Mouse (Mus musculus) embryonic facial prominence, embryonic 11.5 days (tissue): ENCODE results near the gene H2-DMb1. TPM values are rescaled to one million over a fixed set of nuclear protein-coding genes. Genes with fewer than 3 reads are reported as not detected.

Experiments
- ATAC-seq: fragments of 200-750 bp; cut with Nextera tagmentation; replicated peaks from 2 replicates; pipeline ENCODE4 v1.8.0; 2017; ENCODE audit warnings: low read depth; ENCODE audit not compliant: insufficient number of reproducible peaks, low FRiP score, low TSS enrichment
- DNase-seq: peaks from one replicate; pipeline ENCODE4 v3.0.0-alpha.2; 2015; ENCODE audit warnings: low spot score
- H3K27ac ChIP-seq: fragments of 300-500 bp; sonication (generic); replicated peaks from 2 replicates; pipeline ENCODE4 v1.5.1; 2014; ENCODE audit warnings: mild to moderate bottlenecking, low read depth, low read length, control low read depth
- H3K27me3 ChIP-seq: fragments of 300-500 bp; sonication (generic); 2 replicates; pipeline ENCODE4 v1.6.1; 2014; ENCODE audit warnings: mild to moderate bottlenecking, low read length, moderate library complexity, mixed read lengths; ENCODE audit not compliant: control insufficient read depth, insufficient read depth
- H3K36me3 ChIP-seq: fragments of 300-500 bp; sonication (generic); replicated peaks from 2 replicates; pipeline ENCODE4 v1.6.1; 2014; ENCODE audit warnings: low read depth, mild to moderate bottlenecking, low read length, moderate library complexity, mixed read lengths; ENCODE audit not compliant: control insufficient read depth, insufficient read depth
- H3K4me1 ChIP-seq: fragments of 300-500 bp; sonication (generic); 2 replicates; pipeline ENCODE4 v1.6.1; 2014; ENCODE audit warnings: low read length, mixed read lengths; ENCODE audit not compliant: control insufficient read depth, insufficient read depth
- H3K4me2 ChIP-seq: fragments of 300-500 bp; sonication (generic); 2 replicates; pipeline ENCODE4 v1.6.1; 2014; ENCODE audit warnings: low read depth, mild to moderate bottlenecking, control low read depth, low read length, moderate library complexity
- H3K4me3 ChIP-seq: fragments of 300-500 bp; sonication (generic); 2 replicates; pipeline ENCODE4 v1.5.1; 2014; ENCODE audit warnings: low read depth, low read length, control low read depth
- H3K9ac ChIP-seq: fragments of 300-500 bp; sonication (generic); replicated peaks from 2 replicates; pipeline ENCODE4 v1.6.1; 2014; ENCODE audit warnings: mild to moderate bottlenecking, control low read depth, low read length
- H3K9me3 ChIP-seq: fragments of 300-500 bp; sonication (generic); replicated peaks from 2 replicates; pipeline ENCODE4 v1.6.1; 2016; ENCODE audit warnings: mild to moderate bottlenecking, low read length, inconsistent platforms, mixed read lengths; ENCODE audit not compliant: control insufficient read depth
- WGBS: fragments of 180-500 bp; shearing (Covaris S2); extraction: QIAGEN DNeasy Blood & Tissue Kit; methylation state at CpG from one replicate; pipeline ENCODE4 v1.1.7; 2014; 5-methylcytosine and 5-hydroxymethylcytosine counted together
- polyA plus RNA-seq: library from polyadenylated mRNA; unstranded; fragments of >200 nt; fragmentation: Nextera tagmentation; extraction: Ambion mirVana; gene quantifications from 2 replicates; pipeline ENCODE4 v1.2.1, GENCODE M21; 2014

Gene H2-DMb1
- polyA plus RNA-seq, 1 experiment from 2014 or later: 1.3 TPM

DNA sequence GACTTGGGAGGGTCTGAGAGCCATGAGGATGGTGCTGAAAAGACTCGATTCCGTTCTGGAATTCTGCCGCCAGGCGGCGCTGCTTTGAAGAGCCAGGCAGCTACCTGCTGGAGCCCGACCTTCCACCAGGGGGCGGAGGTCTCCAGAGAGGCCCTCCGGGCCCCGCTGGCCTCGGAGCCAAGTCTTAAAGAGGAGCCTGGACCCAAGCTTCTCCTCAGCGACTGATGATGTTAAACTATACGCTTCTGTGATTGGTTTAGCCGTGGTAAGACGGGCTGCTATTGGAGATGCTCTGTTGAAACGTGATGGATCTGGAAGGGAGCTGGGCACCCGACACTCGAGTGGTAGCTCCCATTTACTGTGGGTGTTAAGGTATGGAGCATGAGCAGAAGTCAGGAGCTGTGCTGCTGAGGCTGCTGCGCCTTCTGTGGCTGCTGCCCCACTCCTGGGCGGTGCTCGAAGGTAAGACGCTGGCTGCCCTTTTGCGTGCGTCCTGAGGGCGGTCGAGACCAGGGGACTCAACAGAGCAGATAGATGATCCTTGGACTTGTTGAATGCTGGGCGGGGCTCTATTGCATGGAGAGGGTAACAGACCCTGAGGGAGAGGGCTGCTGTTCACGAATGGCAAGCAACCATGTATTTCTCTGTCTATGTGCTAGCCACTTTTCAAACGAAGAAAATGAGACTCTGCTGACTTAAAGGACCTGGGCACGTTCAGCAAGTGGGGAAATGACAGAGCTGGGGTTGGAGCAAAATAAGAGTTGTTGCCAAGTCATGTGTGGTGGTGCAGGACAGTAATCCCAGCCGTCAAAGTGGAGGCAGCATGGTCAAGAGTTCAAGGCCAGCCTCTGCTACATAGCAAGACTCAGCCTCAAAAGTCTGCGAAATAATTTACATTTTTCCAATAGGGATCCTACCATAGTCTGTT lies 17.3 kb upstream of the H2-DMb1 start:
- Histone ChIP-seq H3K4me2 (peak overlapping the region; percentile 66), H3K27me3 (peaks cover 5% of the 10 kb centered on the region), H3K4me1 (no peaks in the 10 kb centered on the region), H3K36me3 (no peaks in the 10 kb centered on the region), H3K4me3 (peak overlapping the region; percentile 28), H3K9ac (no peak overlapping the region), H3K27ac (no peak overlapping the region), H3K9me3 (no peaks in the 10 kb centered on the region)
- ATAC-seq (peak; percentile 96), DNase-seq (peak; percentile 99)
- WGBS: 6% methylated on average over 31 of the region's 31 CpGs

DNA sequence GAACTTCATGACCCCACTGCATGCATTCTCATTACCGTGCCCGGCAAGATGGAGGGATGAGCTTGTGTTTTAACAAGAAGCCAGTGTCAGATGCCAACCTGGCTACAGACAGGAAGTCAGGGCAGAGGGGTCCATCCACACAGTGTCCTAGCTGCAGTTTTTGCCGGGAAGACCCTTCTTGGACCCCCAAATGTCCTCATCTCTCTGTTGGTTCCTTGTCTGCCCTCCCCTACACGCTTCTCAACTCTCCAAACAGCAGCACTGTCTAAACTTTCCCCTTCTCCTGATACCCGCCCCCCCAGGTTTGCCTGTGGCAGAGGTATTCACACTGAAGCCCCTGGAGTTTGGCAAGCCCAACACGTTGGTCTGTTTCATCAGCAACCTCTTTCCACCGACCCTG lies 15.3 kb upstream of the H2-DMb1 start:
- Histone ChIP-seq H3K9ac (no peak overlapping the region), H3K4me1 (no peaks in the 10 kb centered on the region), H3K9me3 (no peaks in the 10 kb centered on the region), H3K4me3 (no peak overlapping the region), H3K36me3 (no peaks in the 10 kb centered on the region), H3K4me2 (no peak overlapping the region), H3K27me3 (peaks cover 5% of the 10 kb centered on the region), H3K27ac (no peak overlapping the region)
- ATAC-seq (no peak), DNase-seq (no peak)
- WGBS: 74% methylated on average over 7 of the region's 7 CpGs

- H3K4me2 ChIP-seq: no peak overlapping the region
- no peaks in the 10 kb centered on the region; the same call in 1 of the 2 replicates for H3K4me1 ChIP-seq
- H3K4me3 ChIP-seq: no peak overlapping the region
- H3K9me3 ChIP-seq: no peaks in the 10 kb centered on the region
- no peak overlapping the region for H3K27ac ChIP-seq
- H3K9ac ChIP-seq: no peak overlapping the region
- 78% methylated on average over 7 of the region's 7 CpGs for WGBS
- no peak for ATAC-seq
- peaks cover 5% of the 10 kb centered on the region for H3K27me3 ChIP-seq
- no peak for DNase-seq
- H3K36me3 ChIP-seq: no peaks in the 10 kb centered on the region
Measured at GRCm38 (mm10) chr17:34138655-34139054, 14.2 kb upstream of the H2-DMb1 start.

DNA sequence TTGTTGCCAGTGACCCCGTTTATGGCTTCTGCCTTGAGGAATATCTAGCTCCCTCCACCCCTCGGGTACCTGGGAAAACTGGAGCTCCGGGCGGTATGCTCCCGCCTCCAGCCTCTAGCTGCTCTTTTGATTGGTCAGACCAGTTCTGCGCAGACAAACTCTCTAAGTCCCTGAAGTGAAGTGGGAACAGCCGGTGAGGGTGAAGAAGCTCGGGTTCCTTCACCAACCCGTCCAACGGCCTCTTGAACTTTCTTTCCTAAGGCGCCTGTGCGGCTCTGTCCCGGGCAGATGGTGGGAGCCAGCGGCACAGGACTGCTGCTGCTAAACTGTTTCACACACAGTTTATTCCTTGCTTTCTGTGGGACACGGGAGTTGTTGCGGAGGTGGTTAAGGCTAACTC lies 13.5 kb upstream of the H2-DMb1 start:
- Histone ChIP-seq H3K4me1 (no peaks in the 10 kb centered on the region; the same call in 1 of the 2 replicates), H3K4me2 (peak overlapping the region; percentile 60), H3K4me3 (peak overlapping the region; percentile 29), H3K9me3 (no peaks in the 10 kb centered on the region), H3K27me3 (peaks cover 5% of the 10 kb centered on the region), H3K27ac (no peak overlapping the region), H3K36me3 (no peaks in the 10 kb centered on the region), H3K9ac (no peak overlapping the region; the same call in 1 of the 2 replicates)
- ATAC-seq: no peak
- DNase-seq: peak; percentile 74
- WGBS: 2% methylated on average over 16 of the region's 16 CpGs

DNA sequence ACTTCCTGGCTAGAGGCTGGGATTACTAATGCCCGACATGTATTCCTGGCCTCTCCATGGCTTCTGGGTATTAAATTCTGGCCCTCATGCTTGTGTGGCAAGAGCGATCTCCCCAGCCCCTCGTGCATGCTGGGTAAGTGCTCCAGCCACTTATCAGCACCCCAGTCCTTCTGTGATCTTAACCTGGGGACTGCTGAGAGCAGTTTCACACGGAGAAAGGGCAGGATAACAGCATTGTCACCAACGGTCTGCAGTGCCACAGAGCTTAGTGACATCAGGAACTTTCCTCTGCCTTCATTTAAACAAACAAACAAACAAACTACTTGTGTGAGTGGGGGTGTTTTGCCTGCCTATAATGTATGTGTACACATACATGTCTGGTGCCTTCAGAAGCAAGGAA lies 12.6 kb upstream of the H2-DMb1 start:
- Histone ChIP-seq H3K27ac (no peak overlapping the region), H3K9ac (no peak overlapping the region; the same call in 1 of the 2 replicates), H3K36me3 (no peaks in the 10 kb centered on the region), H3K9me3 (no peaks in the 10 kb centered on the region), H3K4me1 (no peaks in the 10 kb centered on the region; the same call in 1 of the 2 replicates), H3K4me2 (peak overlapping the region; percentile 60; the same call in 1 of the 2 replicates), H3K27me3 (peaks cover 5% of the 10 kb centered on the region), H3K4me3 (no peak overlapping the region; the same call in 1 of the 2 replicates)
- no peak for ATAC-seq
- no peak for DNase-seq
- 10% methylated on average over 5 of the region's 5 CpGs for WGBS

DNA sequence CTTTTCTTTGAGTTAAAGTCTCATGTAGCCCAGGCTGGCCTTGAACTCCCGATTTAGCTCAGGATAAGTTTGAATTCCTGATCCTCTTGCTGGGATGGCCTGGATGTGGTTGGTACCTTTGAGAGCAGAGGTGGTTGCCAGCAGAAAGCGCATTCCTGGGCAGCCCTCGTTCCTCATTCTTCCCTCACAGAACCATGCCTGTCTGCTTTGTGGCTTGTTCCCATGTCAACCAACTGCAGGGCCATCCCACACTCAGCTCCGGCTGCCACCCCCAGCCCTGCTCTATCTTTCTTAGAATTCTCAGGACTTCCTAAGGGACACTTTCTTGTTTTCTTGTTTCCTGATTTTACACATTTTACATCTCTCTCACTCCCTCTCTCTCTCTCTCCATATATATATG lies 11.4 kb upstream of the H2-DMb1 start:
- no peaks in the 10 kb centered on the region for H3K9me3 ChIP-seq
- ATAC-seq: no peak
- no peak overlapping the region for H3K4me3 ChIP-seq
- no peak for DNase-seq
- no peaks in the 10 kb centered on the region; the same call in 1 of the 2 replicates for H3K4me1 ChIP-seq
- H3K27ac ChIP-seq: no peak overlapping the region
- H3K27me3 ChIP-seq: peaks cover 5% of the 10 kb centered on the region
- no peaks in the 10 kb centered on the region for H3K36me3 ChIP-seq
- no peak overlapping the region for H3K9ac ChIP-seq
- H3K4me2 ChIP-seq: no peak overlapping the region
- WGBS: 60% methylated on average over 4 of the region's 4 CpGs

DNA sequence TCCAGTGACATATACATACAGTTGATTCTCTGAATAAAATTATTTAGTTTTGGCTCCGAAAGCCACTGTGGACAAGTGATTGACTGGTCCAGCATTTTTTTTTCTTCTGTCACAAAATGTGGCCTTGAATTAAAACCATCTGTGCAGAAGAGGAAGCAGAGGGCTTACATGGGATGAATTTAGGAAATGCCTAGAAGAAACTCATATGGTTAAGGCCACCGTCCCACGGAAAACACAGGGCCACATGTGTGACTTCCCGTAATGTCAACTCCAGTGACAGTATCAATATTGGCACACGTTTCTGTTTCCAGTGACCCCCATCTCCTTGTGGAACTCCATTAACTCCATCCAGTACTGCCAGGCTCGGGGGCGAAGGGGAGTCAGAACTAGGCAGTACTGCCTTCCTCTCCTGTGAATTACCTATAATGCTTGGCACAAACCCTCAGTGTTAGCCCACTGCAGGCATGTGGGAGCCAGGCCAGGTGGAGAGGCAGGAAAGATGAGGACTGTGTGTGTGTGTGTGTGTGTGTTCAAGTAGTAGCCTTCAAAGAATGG lies 10.3 kb upstream of the H2-DMb1 start:
- Histone ChIP-seq H3K9me3 (no peaks in the 10 kb centered on the region), H3K4me3 (no peak overlapping the region), H3K27ac (no peak overlapping the region), H3K36me3 (no peaks in the 10 kb centered on the region), H3K9ac (no peak overlapping the region), H3K27me3 (peaks cover 5% of the 10 kb centered on the region), H3K4me1 (no peaks in the 10 kb centered on the region; the same call in 1 of the 2 replicates), H3K4me2 (no peak overlapping the region)
- WGBS: 47% methylated on average over 7 of the region's 7 CpGs
- no peak for DNase-seq
- no peak for ATAC-seq

DNA sequence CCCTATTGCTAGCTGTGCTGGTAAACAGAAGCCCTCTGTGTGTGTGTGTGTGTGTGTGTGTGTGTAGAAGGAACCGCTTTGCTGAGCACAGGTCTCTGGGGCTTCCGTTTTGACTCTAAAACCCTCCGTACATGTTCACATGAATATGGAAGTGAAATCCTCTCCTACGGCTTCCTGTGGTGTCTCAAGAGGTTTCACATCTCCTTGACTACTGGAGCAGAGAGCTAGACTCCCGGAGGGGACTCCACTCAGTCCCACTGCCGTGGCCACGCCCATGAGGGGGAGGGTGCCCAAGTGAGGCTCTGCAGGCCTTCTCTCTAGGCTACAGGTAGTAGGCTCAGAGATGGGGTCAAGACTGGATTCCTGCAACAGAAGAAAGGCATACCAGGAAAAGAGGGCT lies 9.8 kb upstream of the H2-DMb1 start, which contains the start of gene H2-DMb2:
H2-DMb2 (plus strand) TSS at position 275 of the 400 bp plus-strand sequence.
- Histone ChIP-seq H3K27ac (no peak within 1 kb of the TSS), H3K9ac (no peak within 1 kb of the TSS), H3K9me3 (no peaks in the 10 kb centered on the region), H3K27me3 (peaks cover 4% of the 10 kb centered on the region), H3K4me2 (no peak within 1 kb of the TSS; the same call in 1 of the 2 replicates), H3K4me3 (no peak within 1 kb of the TSS), H3K36me3 (no peaks in the 10 kb centered on the region), H3K4me1 (no peaks in the 10 kb centered on the region; the same call in 1 of the 2 replicates)
- WGBS: 27% methylated on average over 7 of the region's 7 CpGs
- ATAC-seq (no peak), DNase-seq (peak; percentile 35)
